Mouse (Mus musculus): ENCODE measurements around the gene Nfkbie.
A peak's percentile ranks its signal among the peaks of the same experiment; 100 is the strongest.

Nfkbie gene

DNA sequence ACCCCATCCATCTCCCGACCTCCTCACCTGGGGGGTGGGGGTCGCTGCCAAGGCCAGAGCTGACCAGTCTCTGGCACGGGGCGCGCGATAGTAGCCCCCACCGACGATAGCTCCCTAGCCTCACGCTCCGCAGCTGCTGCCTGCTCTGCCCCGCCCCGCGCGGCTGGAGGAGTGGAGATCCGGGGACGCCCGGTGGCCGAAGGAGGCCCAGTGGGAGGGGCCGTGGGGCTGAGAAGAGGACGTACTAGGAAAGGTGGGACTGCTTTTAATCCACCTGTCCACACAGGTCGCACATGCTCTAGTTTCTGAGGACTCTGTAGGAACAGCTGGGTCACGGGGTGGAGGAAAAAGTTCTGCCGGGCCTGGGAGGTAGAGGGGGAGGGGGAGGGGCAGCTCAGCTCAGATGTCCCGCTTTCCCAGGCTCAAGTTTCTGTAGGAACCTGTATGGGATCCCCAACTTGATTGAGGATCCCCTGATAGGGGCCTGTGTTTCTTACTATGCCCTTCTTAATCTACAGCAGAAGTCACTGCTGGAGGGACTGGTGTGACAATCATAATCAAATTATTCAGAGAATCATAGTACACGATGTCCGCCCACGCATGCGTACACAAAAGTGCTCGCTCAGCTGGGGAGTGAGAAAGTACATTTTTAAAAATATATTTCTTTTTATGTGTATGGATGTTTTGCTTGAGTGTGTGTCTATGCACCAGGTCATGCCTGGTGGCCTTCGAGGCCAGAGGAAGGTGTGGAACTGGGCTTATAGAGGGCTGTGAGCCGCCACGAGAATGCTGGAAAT, 44.1 kb downstream of the Nfkbie start, which contains the start of gene Slc29a1:
Slc29a1 (minus strand) TSS at position 161 of the 797 bp plus-strand sequence.
- DNase-seq: peak; percentile 31

DNA sequence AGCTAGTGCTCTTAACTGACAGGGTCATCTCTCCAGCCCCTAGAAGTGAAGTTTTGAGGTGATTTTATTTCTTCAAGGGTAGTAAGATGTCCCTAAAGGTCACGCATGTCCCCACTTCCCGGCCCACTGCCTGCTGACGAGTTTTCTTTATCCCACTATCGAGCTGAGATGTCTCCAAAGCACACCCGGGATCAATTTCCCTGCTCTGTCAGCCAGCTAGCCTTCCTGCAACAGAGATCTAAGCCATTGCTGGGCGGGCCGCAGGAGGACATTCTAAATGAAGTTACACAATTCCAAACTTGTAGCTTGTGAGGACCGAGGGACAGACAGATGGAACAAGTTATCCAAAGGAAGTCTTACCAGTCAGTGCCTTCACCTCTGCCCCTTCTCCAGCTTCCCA, 44.8 kb downstream of the Nfkbie start:
- DNase-seq: no peak

DNA sequence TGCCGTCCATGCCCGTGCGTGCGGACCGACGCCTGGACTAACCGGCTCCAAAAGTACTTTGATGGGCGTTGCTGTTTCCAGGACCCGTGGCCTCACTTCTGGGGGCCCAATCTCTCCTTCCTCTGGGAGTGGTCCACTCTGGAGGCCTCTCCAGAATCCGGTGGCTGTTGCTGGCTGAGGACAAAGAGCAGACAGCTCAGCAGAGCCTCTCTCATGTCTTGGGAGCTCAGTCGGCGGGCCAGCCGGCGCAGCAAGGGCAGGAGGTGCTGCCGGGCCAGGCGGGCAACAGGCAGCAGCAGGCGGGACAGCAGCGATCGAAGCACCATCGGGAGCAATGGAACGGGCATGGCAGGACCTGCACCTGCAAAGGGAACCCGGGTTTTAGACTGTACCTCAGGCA, 45.8 kb downstream of the Nfkbie start:
- DNase-seq: no peak

DNA sequence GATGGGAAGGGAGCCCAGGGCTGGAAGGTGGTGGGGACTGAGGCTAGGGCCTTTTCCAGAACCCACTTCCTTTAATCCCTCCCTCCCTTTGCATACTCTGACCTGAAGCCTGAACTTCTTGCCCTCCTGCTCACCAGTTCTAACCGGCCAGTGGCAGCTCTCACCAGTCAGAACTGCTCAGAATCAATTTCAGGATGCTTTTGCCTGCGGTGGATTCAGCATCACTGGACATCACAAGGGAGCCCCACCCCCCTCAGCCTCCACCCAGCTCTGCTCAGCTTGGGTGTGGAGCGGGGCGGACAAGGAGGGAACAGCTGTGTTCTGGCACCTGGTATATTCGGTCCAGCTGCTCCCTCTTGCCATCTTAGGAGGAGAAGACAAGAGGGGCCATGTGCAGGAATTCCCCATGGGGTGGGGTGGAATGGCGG, 46.4 kb downstream of the Nfkbie start, which contains the start of gene Mymx:
Mymx (minus strand) TSS at position 226 of the 428 bp plus-strand sequence.
- no peak for DNase-seq

DNA sequence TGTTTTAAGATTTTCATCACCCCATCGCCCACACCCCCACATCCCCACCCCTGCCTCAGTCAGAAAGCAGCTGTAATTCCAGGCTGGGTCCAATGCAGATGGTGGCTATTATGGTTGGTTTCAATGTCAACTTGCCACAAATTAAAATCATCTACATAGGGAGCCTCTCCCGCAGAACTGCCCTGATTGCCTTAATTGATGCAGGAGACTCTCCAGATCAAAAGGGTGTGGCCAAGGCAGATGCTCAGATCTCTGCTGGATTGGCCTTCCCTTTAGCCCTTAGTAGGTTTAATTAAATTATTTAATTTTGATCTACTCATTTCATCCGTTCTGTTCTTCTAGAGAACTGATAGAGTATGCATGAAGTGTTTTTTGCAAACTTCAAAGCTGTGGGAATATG, 47.5 kb downstream of the Nfkbie start:
- DNase-seq: no peak

DNA sequence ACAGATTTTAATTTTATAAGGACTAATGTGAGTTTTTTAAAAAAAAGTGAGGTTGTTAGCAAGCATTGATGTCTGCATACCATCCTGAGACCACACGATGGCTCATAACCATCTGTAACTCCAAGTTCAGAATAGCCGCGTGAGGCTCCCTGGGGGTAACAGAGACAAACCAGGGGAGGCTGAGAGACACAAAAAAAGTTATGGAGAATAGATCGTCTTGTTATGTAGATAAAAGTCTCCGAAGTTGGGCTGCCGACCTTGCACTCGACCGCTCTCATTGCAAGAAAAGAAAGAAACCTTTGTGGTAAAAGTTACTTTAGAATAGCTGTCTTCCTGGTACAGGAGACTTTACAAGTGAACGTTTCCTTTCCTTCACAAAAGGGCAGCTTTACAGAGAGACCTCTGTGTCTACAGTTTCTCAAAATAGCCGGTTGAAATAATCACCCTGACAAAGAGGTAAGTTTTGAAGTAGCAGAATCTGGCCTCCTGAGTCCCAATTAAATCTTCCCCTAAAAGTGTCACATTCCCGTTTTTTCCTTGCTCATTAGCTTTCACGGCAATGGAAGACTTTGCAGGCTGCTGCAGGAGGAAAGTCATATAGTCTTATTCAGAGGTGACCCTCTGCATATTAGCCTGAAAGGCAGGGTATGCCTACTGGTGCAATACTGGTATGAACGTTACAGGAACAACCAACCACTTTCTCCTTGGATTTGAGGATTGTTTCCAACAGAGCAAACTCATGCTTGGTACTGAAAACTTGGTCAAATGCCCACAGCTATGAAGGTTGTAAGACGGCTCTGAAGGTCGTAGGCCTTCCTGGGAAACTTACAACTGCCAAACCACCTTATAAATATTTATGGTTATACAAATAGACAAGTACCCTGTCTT, 51.7 kb downstream of the Nfkbie start:
- no peak for DNase-seq

DNA sequence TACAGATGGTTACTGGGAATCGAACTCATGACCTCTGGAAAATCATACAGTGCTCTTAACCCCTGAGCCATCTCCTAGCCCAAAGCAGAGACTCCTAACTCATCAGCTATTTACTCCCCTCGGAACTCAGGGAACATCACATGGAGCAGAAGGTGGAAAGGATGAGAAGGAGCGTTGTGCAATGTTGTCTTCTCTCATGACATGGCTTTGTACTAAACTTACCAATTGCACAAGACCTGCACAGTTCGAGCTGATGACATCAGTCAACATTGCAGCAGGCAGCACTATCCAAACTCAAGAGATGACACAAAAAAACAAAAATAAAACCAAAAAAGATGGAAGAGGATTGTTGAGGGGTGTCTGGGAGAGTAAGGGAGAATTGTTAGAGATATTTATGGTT, 52.9 kb downstream of the Nfkbie start:
- no peak for DNase-seq

DNA sequence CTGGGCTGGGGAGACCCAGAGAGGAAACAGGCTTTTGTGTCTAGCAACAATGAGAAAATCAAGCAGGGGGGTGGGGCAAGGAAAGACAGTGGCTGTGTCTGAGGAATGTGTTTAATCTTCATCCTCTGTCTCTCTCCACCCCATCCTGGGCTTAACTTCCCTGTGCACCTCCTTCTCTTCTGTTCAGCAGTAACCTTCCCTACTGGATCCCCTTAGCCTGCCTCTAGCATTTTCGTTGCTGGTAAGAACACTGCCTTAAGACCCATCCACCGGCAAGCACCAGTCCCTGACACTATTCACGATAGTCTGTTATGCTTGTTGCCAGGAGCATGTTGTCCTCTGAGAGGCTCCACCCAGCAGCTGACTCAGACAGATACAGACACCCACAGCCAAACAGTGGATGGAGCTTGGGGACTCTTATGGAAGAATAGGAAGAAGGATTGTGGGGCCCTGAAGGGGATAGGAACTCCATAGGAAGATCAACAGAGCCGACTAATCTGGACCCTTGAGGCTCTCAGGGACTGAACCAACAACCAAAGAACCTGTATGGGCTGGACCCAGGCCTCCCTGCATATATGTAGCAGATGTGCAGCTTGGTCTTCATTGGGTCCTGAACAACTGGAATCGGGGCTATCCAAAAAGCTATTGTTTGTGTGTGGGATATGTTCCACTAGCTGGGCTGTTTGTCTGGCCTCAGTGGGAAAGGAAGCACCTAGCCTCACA, 54.8 kb downstream of the Nfkbie start:
- DNase-seq: no peak

DNA sequence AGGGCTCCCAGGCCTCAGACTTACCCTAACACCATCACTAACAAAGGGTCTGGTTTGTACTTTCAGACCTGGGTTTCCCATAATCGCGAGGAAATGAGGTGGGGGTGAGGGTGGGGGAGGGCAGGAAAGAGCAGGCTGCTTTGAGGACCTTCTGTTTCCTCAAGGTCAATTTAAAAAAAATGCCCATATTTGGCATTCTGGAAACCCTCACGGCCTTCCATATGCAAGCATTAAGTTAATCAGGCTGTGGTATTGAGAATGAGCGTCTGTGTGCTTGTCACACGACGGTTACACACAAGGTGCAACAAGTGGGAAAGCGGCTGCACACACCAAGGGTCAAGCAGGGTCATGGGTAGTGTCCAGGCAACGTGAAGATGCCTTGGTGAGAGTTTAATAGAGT, 56.5 kb downstream of the Nfkbie start:
- no peak for DNase-seq
